Mouse (Mus musculus) layer of hippocampus, adult 9-10 months (tissue): Measurements from ENCODE around the gene Lsamp.

Source experiments
- DNase-seq: peaks from one replicate; pipeline ENCODE4 v3.0.0; 2022; ENCODE audit warnings: low spot score

Lsamp gene

GRCm38 (mm10) chr16:40290132-40290531 is 306.0 kb downstream of the Lsamp start:
- no peak for DNase-seq

GRCm38 (mm10) chr16:40294296-40294882 is 310.2 kb downstream of the Lsamp start:
- no peak for DNase-seq

DNA sequence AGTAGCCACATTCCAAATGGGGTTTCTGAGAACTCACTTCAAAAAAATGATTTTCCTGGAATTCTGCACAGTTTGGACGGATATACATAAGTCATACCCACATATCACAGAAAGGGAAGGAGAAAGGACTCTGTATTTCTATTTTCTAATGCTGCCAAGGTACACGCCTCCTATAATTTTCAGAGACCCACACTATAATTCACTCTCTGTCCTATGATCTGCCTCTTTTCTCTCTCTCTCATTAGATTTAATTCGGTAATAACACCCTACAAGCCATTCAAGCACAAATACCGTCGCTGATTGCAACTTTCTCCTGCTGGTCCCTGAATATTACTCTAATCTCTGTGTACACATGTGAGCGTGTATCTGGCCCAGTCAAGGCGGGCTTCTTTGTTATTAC is 311.1 kb downstream of the Lsamp start:
- no peak for DNase-seq

- no peak for DNase-seq
These were observed 323.5 kb downstream of the Lsamp start for GRCm38 (mm10) chr16:40307666-40308065.

DNA sequence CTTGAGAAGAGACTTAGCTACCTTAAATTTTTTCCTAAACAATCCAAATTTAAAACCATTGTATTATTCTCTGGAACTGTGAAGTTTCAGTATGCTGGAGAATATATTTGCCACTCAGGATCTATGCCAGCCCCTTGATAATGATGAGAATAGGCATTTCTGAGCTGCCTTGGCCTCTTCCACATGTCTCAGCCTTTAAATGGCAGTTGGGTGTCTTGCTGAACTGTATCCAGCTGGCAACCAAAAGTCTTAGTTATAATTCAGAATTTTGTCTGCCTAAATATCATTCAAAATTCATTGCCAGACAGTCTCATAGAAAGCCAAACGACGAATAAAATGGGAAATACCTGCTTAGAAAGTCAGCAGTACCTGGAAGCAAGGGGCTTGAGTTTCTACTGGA is 332.0 kb downstream of the Lsamp start:
- no peak for DNase-seq

DNA sequence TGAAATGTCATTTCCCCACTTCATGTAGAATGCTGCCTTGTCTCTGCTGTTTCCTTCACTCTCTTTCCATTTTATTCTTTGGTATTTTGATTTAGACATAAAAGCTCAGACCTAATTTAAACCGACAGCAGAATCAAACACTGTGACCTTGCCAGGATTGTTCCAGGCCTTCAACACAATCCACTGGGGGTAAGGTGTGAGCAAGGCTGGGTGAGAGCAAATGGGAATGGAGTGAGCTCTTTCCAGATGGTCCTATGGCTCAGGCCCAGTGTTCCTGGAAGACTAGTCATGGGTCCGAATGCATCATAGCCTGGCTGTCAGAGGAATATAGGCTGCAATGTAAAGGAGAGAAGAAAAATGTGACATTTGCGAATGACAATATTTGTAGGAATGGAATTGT is 340.6 kb downstream of the Lsamp start:
- DNase-seq = no peak

DNA sequence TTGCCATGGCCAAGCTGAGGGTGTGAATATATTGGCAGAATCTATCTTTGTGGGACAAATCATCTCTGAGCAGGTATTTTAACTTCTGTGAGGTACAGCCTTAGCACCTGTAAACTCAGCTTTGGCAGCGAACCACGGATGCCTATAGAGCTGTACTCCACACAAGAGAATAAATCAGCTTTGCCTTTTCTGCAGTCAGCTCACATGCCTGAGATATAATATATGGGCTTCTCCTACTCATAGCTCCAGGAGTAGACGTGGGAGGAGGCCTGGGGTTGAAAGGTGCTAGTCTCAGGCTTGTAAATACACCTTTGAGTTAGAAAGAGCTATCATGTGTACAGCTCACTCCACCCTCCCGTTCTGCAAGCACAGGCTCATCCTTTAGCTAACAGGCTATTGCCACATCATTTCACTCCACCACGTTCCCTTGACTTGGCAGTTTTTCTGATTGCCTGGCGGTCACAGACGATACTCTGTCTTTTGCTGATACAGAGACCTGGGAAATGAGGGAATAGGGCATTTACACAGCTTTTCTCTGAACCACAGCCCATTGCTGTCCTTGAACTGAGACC is 344.2 kb downstream of the Lsamp start:
- no peak for DNase-seq

GRCm38 (mm10) chr16:40369677-40370076 is 385.5 kb downstream of the Lsamp start:
- DNase-seq = no peak

- DNase-seq = no peak
These were observed 387.1 kb downstream of the Lsamp start for GRCm38 (mm10) chr16:40371291-40371690.

- DNase-seq = no peak
These were observed 391.2 kb downstream of the Lsamp start for GRCm38 (mm10) chr16:40375314-40375713.

DNA sequence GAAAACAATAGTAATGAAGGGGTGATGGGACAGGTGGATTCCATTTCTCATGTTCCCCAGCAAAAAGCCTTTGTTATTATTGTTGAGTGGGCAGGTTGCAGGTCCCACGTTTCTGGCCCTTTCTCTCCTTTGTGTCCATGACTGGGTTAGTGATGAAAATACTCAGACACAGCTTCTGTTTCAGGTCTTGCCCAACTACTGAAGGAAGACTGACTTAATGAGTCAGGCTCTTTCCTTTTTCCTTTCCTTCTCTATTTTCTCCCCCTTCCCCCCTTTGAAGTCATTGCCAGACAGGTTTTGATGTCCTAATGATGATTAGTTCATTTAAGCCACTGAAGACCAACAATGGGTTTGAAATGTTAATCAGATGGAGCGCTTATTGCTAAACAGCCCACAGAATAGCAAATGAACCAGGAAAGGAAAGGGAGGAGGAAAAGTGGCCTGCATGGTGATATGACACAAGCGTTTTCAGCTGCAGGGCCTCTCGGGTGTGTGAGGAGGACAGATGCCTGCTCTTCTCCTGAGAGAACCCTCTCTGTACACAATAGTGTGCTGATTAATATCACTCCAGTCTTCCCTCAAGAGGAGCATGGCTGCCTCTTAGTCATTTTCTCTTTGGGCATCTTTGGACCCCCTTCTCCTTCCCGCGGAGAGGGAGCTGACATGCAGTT is 393.1 kb downstream of the Lsamp start:
- DNase-seq = no peak

DNA sequence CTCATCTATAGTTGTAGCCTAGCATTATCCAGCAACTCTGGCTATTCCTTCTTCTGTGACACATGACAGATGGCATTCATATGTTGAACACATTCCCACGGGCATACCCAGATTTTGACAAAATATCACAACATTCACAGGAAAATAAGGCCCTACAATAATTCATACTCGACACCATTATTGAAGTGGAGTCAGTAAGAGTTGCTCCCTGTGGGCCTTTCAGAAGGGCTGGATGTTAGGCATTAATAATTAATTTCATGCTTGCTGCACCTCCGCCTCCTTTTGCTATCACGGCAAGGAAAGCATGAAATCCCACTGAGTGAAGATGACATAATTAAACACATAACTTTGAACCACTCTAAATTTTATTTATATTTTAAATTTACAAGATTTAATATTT is 407.9 kb downstream of the Lsamp start:
- no peak for DNase-seq

DNA sequence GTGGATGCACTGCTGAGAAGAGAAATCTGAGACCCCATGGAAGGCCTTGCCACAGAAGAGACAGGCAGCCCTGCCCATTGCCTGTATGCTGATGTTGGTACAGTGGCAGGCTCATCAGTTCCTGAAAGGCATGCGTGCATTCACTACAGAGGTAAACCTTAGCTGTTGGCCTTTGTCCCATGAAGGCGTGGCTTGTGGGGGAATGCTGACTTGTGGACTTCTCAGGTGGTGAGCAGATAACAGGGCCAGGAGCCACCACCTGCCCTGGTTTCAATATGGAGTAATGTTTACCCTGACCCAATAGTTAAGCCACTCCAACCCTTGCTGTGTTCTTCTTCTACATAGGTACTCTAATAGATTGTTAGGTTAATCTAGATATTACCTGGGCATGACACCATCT is 415.4 kb downstream of the Lsamp start:
- DNase-seq = no peak

GRCm38 (mm10) chr16:40434280-40434679 is 450.1 kb downstream of the Lsamp start:
- DNase-seq = no peak

GRCm38 (mm10) chr16:40436415-40436814 is 452.3 kb downstream of the Lsamp start:
- no peak for DNase-seq

GRCm38 (mm10) chr16:40437879-40438278 is 453.7 kb downstream of the Lsamp start:
- no peak for DNase-seq

GRCm38 (mm10) chr16:40438876-40439275 is 454.7 kb downstream of the Lsamp start:
- no peak for DNase-seq

DNA sequence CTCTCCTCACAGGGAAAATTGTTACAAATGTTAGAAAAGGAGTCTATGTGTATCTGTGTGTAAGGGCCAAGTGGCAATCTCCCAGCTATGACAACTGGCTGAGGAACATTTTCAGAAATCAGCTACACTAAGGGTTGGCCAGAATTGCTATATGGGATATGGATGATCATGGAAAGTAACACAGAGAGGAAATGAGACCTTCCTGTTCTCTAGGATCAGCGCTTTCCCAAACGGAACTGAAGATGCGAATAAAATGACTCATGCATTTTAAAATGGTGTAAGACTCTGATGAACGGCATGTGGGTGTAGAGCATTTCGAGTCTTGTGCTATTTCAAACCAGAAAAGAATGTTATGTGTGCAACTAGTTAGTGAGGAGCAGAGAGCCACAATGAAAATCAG is 462.4 kb downstream of the Lsamp start:
- DNase-seq = no peak

DNA sequence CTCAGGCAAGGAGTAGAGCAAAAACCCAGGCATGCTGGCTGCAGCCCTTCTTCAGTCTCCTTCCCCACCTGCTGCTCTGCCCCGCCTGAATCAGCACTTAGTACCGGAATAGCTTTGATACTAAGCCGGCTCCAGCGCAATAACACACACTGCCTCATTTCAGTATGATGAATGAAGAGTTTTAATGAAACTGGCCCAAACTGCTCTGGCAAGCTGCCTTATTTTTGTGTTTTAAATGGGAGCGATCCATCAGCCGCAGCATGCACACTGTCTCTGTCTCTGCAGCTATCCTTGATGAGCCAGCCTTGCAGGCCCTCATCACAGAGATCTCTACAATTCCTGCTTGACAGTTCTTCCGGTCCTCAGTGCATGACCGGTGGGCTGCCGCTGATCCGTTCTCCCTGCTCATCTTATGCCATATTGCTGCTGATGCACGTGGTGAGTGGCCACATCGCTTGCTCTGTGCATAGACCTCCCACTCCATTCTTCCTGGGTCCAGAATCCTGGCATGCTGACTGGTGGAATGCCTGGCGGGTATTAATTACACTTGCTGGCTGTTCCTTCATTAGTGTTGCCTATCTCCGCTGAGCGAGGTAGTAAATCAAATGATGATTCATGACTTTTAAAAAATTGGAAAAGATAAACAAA is 479.4 kb downstream of the Lsamp start:
- DNase-seq = no peak

DNA sequence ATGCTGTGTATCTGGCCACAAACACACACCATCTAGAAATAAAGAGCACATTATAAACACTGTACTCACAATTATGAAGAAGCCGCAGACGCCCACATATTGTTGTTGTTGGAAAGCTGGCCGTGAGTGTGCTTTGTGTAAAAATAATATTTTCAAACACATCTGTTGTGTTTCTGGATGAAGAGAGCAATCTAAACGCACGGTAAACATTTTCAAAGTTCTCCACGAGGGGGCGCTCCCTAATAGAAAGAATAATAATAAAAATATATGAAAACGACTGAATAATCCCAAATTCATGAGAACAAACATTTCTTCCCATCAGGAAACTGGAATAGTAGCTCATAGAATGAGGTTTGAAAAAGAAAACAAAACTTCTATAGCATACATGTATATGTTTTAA is 482.4 kb downstream of the Lsamp start:
- DNase-seq = peak; percentile 54

GRCm38 (mm10) chr16:40470946-40471345 is 486.8 kb downstream of the Lsamp start:
- no peak for DNase-seq

GRCm38 (mm10) chr16:40471967-40472366 is 487.8 kb downstream of the Lsamp start:
- DNase-seq = no peak

GRCm38 (mm10) chr16:40491606-40492005 is 507.4 kb downstream of the Lsamp start:
- no peak for DNase-seq
